In the genomic region with DNA sequence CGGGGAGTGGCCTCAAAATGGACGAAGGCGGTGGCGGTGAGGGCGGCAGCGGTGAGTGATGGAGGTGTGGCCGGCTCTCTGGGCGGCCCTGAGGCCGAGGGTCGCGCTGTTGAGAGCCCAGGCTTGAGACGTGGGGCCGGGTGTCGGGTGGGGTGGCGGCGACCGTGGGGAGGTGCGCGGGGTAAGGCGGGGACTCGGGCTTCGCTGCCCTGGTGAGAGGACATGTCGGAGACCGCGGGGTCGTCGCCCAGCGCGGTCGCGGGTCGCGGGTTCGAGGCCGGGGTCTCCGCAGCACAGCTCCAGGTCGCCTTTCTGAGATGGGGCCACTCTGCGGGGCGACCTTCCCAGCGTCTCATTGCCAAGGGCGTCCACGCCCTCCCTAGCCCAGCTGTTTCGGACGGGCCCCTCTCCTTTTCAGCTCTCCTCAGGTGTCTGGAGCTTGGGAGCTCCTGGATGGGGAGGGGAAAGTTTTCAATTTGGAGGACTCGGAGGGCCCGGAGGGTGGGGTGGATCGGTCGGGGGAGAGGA, we compare ENCODE assay signal across 8 mouse cellular contexts. TPM values are rescaled to one million over a fixed set of nuclear protein-coding genes. Genes with fewer than 3 reads are reported as not detected.
DNase-seq lines count a peak whose midpoint lies in the region; ATAC-seq and TF ChIP-seq lines count a peak whose summit lies in the region.

No protein-coding gene starts in this region.

- under 1% methylated on average over 40 of the region's 48 CpGs for WGBS in kidney, embryonic 16.5 days
- WGBS in bone marrow, adult 2 months: under 1% methylated on average over 48 of the region's 48 CpGs
- under 1% methylated on average over 47 of the region's 48 CpGs for WGBS in heart, embryonic 14.5 days
- under 1% methylated on average over 48 of the region's 48 CpGs for WGBS in liver, embryonic 14.5 days (ENCODE audit: insufficient replicate concordance)

- peak overlapping the region; percentile 79 for H3K27ac ChIP-seq in kidney, embryonic 16.5 days (ENCODE audit: low read length)
- peak overlapping the region; percentile 76 for H3K27ac ChIP-seq in bone marrow, adult 2 months (ENCODE audit: control insufficient read depth, insufficient read depth, low read depth, low read length, poor library complexity)
- H3K27ac ChIP-seq in heart, embryonic 14.5 days (replicated peaks in 1 of 2; ENCODE audit: control insufficient read depth in 1 of 2, insufficient read depth in 1 of 2, low read depth in 2 of 2, low read length in 2 of 2): peak overlapping the region; percentile 69 to 74
- peak overlapping the region; percentile 94 for H3K27ac ChIP-seq in liver, embryonic 14.5 days

- no peaks in the 10 kb centered on the region for H3K27me3 ChIP-seq in kidney, embryonic 16.5 days (ENCODE audit: insufficient read depth, low read length)
- no peaks in the 10 kb centered on the region for H3K27me3 ChIP-seq in heart, embryonic 14.5 days (ENCODE audit: control insufficient read depth, insufficient read depth, low read length)
- H3K27me3 ChIP-seq in liver, embryonic 14.5 days (ENCODE audit: control insufficient read depth, insufficient read depth, low read length): no peaks in the 10 kb centered on the region

- peak overlapping the region; percentile 85 for H3K9ac ChIP-seq in kidney, embryonic 16.5 days (replicated peaks; ENCODE audit: low read length)
- peak overlapping the region; percentile 88 for H3K9ac ChIP-seq in heart, embryonic 14.5 days (ENCODE audit: low read length)
- H3K9ac ChIP-seq in liver, embryonic 14.5 days (replicated peaks): peak overlapping the region; percentile 99

- peak overlapping the region; percentile 75 for H3K4me3 ChIP-seq in kidney, embryonic 16.5 days (ENCODE audit: low read length)
- H3K4me3 ChIP-seq in bone marrow, adult 2 months (replicated peaks; ENCODE audit: control insufficient read depth, low read depth, low read length): peak overlapping the region; percentile 76
- H3K4me3 ChIP-seq in heart, embryonic 14.5 days (ENCODE audit: control insufficient read depth in 1 of 2, insufficient read depth in 1 of 2, low read depth in 1 of 2, low read length in 2 of 2): peak overlapping the region; percentile 76 to 79
- H3K4me3 ChIP-seq in liver, embryonic 14.5 days (ENCODE audit: insufficient read depth in 1 of 2, low read depth in 2 of 2, low read length in 2 of 2): peak overlapping the region; percentile 71 to 96

- no peak for TF ChIP-seq EP300 in liver, embryonic 14.5 days (IDR thresholded peaks at IDR 0.05; ENCODE audit: low read depth)

- TF ChIP-seq POLR2A in bone marrow, adult 2 months (IDR thresholded peaks at IDR 0.05; ENCODE audit: borderline replicate concordance, control insufficient read depth, low read depth, low read length): no peak

- peaks cover 41% of the 10 kb centered on the region for H3K4me1 ChIP-seq in kidney, embryonic 16.5 days (ENCODE audit: insufficient read depth, low read length)
- H3K4me1 ChIP-seq in bone marrow, adult 2 months (ENCODE audit: control insufficient read depth, insufficient read depth, low read length): no peaks in the 10 kb centered on the region
- peaks cover 31 to 49% of the 10 kb centered on the region in 2 experiments for H3K4me1 ChIP-seq in heart, embryonic 14.5 days (ENCODE audit: control insufficient read depth in 2 of 2, insufficient read depth in 2 of 2, low read length in 2 of 2)
- H3K4me1 ChIP-seq in liver, embryonic 14.5 days (replicated peaks; ENCODE audit: control insufficient read depth in 2 of 2, insufficient read depth in 2 of 2, low read length in 1 of 2): peaks cover 43 to 48% of the 10 kb centered on the region in 2 experiments

- DNase-seq in kidney, adult 9 months: no peak
- no peak for DNase-seq in liver, embryonic 14.5 days (ENCODE audit: low read depth in 3 of 3, low spot score in 3 of 3)
- DNase-seq in left cerebral cortex, postnatal 10 days (ENCODE audit: extremely low spot score in 1 of 2, low spot score in 2 of 2): no peak
- no peak for DNase-seq in ovary, postnatal 36 days (ENCODE audit: low spot score)
- no peak for DNase-seq in ovary, adult 18-20 months (ENCODE audit: low spot score)

- no peak for TF ChIP-seq CTCF in bone marrow, adult 2 months (IDR thresholded peaks at IDR 0.05; ENCODE audit: control insufficient read depth, insufficient read depth, low read length)
- TF ChIP-seq CTCF in liver, embryonic 14.5 days (IDR thresholded peaks at IDR 0.05; ENCODE audit: low read depth): no peak

- intact Hi-C loops in left cerebral cortex, postnatal 10 days (cut with DNase I): loop anchor here (5.0 kb wide), 1 partner anchor 40 kb away; no protein-coding TSS in a partner anchor

- no peaks in the 10 kb centered on the region for H3K36me3 ChIP-seq in kidney, embryonic 16.5 days (ENCODE audit: insufficient read depth, low read length)
- no peaks in the 10 kb centered on the region for H3K36me3 ChIP-seq in heart, embryonic 14.5 days (ENCODE audit: control insufficient read depth, insufficient read depth, low read length)
- H3K36me3 ChIP-seq in liver, embryonic 14.5 days (replicated peaks; ENCODE audit: control insufficient read depth, insufficient read depth, low read depth): no peaks in the 10 kb centered on the region

- H3K9me3 ChIP-seq in kidney, embryonic 16.5 days (ENCODE audit: low read length): no peaks in the 10 kb centered on the region
- H3K9me3 ChIP-seq in heart, embryonic 14.5 days (ENCODE audit: control insufficient read depth, low read length): no peaks in the 10 kb centered on the region
- H3K9me3 ChIP-seq in liver, embryonic 14.5 days (ENCODE audit: control insufficient read depth, low read length): no peaks in the 10 kb centered on the region

- H3K4me2 ChIP-seq in kidney, embryonic 16.5 days (replicated peaks; ENCODE audit: low read depth, low read length): peak overlapping the region; percentile 64
- peak overlapping the region; percentile 74 for H3K4me2 ChIP-seq in heart, embryonic 14.5 days (ENCODE audit: low read length)
- H3K4me2 ChIP-seq in liver, embryonic 14.5 days (ENCODE audit: low read depth): peak overlapping the region; percentile 96

- peak; percentile 73 for ATAC-seq in kidney, embryonic 16.5 days (ENCODE audit: low FRiP score, low TSS enrichment)
- ATAC-seq in heart, embryonic 14.5 days (ENCODE audit: insufficient number of reproducible peaks, insufficient read depth, low FRiP score, low read depth): peak; percentile 49
- peak; percentile 55 for ATAC-seq in liver, embryonic 14.5 days (ENCODE audit: insufficient read depth)

RNA-seq across cellular contexts. Expression of a gene that starts 0.4 kb away (rescaled TPM):
- polyA plus RNA-seq in kidney, embryonic 16.5 days (2015; fragmentation: Nextera tagmentation; extraction: Ambion mirVana): 79.2 and 81.3 TPM in 2 replicates
- 19.7 and 20.4 TPM in 2 replicates for polyA plus RNA-seq in bone marrow, adult 2 months (2011; ENCODE audit: insufficient read depth, insufficient read length, low replicate concordance, missing spikeins)
- 49.2 and 56.2 TPM in 2 replicates for polyA plus RNA-seq in heart, embryonic 14.5 days (2014; fragmentation: Nextera tagmentation; extraction: Ambion mirVana)
- polyA plus RNA-seq in liver, embryonic 14.5 days (2012; rRNA removed): 20.7 and 24.1 TPM in 2 replicates
- 28.1 and 33.5 TPM in 2 replicates for polyA plus RNA-seq in liver, embryonic 14.5 days (2014; fragmentation: Nextera tagmentation; extraction: Ambion mirVana)
- total RNA-seq in left cerebral cortex, postnatal 10 days (2021): 10 to 100 TPM; 67.7 to 71.2 TPM
